Mouse (Mus musculus) liver, embryonic 16.5 days (tissue): ENCODE data around the gene Dcaf8. TPM values are rescaled to one million over a fixed set of nuclear protein-coding genes. Genes with fewer than 3 reads are reported as not detected.

ENCODE experiments used
- ATAC-seq: fragments of 200-750 bp; cut with Nextera tagmentation; 2 replicates; pipeline ENCODE4 v1.8.0; 2017; ENCODE audit warnings: low read depth, mild to moderate bottlenecking, moderate number of reproducible peaks, moderate library complexity
- H3K27ac ChIP-seq: fragments of 300-500 bp; sonication (generic); 2 replicates; pipeline ENCODE4 v1.5.1; 2014; ENCODE audit warnings: mild to moderate bottlenecking, low read length
- H3K27me3 ChIP-seq: fragments of 300-500 bp; sonication (generic); 2 replicates; pipeline ENCODE4 v1.6.1; 2014; ENCODE audit warnings: low read depth, low read length, mixed read lengths; ENCODE audit not compliant: control insufficient read depth, insufficient read depth
- H3K36me3 ChIP-seq: fragments of 300-500 bp; sonication (generic); 2 replicates; pipeline ENCODE4 v1.6.1; 2014; ENCODE audit warnings: mild to moderate bottlenecking; ENCODE audit not compliant: control insufficient read depth, insufficient read depth
- H3K4me1 ChIP-seq: fragments of 300-500 bp; sonication (generic); 2 replicates; pipeline ENCODE4 v1.6.1; 2014; ENCODE audit warnings: low read depth, low read length, mixed read lengths; ENCODE audit not compliant: control insufficient read depth
- H3K4me2 ChIP-seq: fragments of 300-500 bp; sonication (generic); 2 replicates; pipeline ENCODE4 v1.6.1; 2014; ENCODE audit warnings: low read depth, low read length, mixed read lengths
- H3K4me3 ChIP-seq: fragments of 300-500 bp; sonication (generic); 2 replicates; pipeline ENCODE4 v1.5.1; 2014; ENCODE audit warnings: low read depth, mild to moderate bottlenecking, low read length
- H3K9ac ChIP-seq: fragments of 300-500 bp; sonication (generic); 2 replicates; pipeline ENCODE4 v1.6.1; 2014; ENCODE audit warnings: low read depth, low read length
- H3K9me3 ChIP-seq: fragments of 300-500 bp; sonication (generic); replicated peaks from 2 replicates; pipeline ENCODE4 v1.6.1; 2016; ENCODE audit warnings: low read length; ENCODE audit not compliant: control insufficient read depth
- WGBS: fragments of 180-500 bp; shearing (Covaris S2); extraction: QIAGEN DNeasy Blood & Tissue Kit; methylation state at CpG from one replicate; pipeline ENCODE4 v1.1.7; 2014; ENCODE audit not compliant: insufficient replicate concordance; 5-methylcytosine and 5-hydroxymethylcytosine counted together
- polyA plus RNA-seq: library from polyadenylated mRNA; unstranded; fragments of >200 nt; fragmentation: Nextera tagmentation; extraction: Ambion mirVana; gene quantifications from 2 replicates; pipeline ENCODE4 v1.2.1, GENCODE M21; 2015

Gene Dcaf8
- 61.2 and 61.3 TPM in 2 replicates for polyA plus RNA-seq

DNA sequence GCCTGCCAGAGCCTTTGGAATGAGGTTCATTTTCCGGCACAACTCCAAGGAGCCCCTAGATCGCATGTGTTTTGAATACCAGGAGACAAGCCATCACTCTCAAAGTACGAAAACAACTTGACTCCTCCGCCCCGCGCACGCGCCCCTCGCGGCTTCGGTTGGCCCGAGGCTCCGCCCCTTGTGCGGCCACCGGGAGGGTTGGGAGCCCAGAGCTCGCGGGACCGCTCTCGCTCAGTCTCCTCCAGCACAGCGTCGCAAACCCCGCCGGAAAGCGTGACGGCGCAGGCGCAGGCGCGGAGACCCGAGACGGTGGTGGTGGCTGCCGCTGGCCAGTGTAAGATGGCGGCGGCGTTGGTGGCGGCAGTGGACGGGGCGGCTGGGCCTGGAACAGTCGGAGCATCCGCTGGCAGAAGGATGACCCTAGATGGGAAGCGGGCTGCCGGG is at the start of gene Dcaf8:
Dcaf8 (plus strand) TSS at position 250 of the 444 bp plus-strand sequence.
- Histone ChIP-seq H3K27ac (peak within 1 kb of the TSS; percentile 97), H3K9me3 (no peaks in the 10 kb centered on the region), H3K36me3 (peaks cover 16% of the 10 kb centered on the region; the same call in 1 of the 2 replicates), H3K4me3 (peak within 1 kb of the TSS; percentile 92), H3K4me2 (peak within 1 kb of the TSS; percentile 81), H3K27me3 (no peaks in the 10 kb centered on the region), H3K4me1 (peaks cover 16% of the 10 kb centered on the region), H3K9ac (peak within 1 kb of the TSS; percentile 99)
- ATAC-seq = peak; percentile 97
- WGBS = under 1% methylated on average over 42 of the region's 42 CpGs

- Histone ChIP-seq H3K27me3 (no peaks in the 10 kb centered on the region), H3K9me3 (no peaks in the 10 kb centered on the region), H3K4me1 (no peaks in the 10 kb centered on the region), H3K36me3 (peaks cover 39% of the 10 kb centered on the region), H3K4me3 (no peak overlapping the region), H3K27ac (no peak overlapping the region), H3K9ac (no peak overlapping the region), H3K4me2 (no peak overlapping the region)
- no peak for ATAC-seq
- 78% methylated on average over 6 of the region's 6 CpGs for WGBS
Measured at GRCm38 (mm10) chr1:172099325-172100033, 48.4 kb upstream of the Dcaf8 start.

GRCm38 (mm10) chr1:172103619-172104018 is 44.3 kb upstream of the Dcaf8 start:
- no peaks in the 10 kb centered on the region for H3K4me1 ChIP-seq
- H3K9ac ChIP-seq = no peak overlapping the region
- no peak for ATAC-seq
- H3K27me3 ChIP-seq = no peaks in the 10 kb centered on the region
- peaks cover 56% of the 10 kb centered on the region for H3K36me3 ChIP-seq
- 80% methylated on average over 4 of the region's 4 CpGs for WGBS
- no peak overlapping the region for H3K27ac ChIP-seq
- no peak overlapping the region for H3K4me2 ChIP-seq
- no peak overlapping the region for H3K4me3 ChIP-seq
- H3K9me3 ChIP-seq = no peaks in the 10 kb centered on the region

- H3K27ac ChIP-seq = no peak overlapping the region
- H3K4me2 ChIP-seq = no peak overlapping the region
- no peak overlapping the region for H3K9ac ChIP-seq
- H3K9me3 ChIP-seq = no peaks in the 10 kb centered on the region
- H3K27me3 ChIP-seq = no peaks in the 10 kb centered on the region
- H3K36me3 ChIP-seq = peaks cover 61% of the 10 kb centered on the region
- no peak for ATAC-seq
- 80% methylated on average over 11 of the region's 11 CpGs for WGBS
- no peak overlapping the region for H3K4me3 ChIP-seq
- no peaks in the 10 kb centered on the region for H3K4me1 ChIP-seq
Measured at GRCm38 (mm10) chr1:172105101-172105500, 42.8 kb upstream of the Dcaf8 start.

- Histone ChIP-seq H3K9me3 (no peaks in the 10 kb centered on the region), H3K4me2 (no peak overlapping the region), H3K9ac (no peak overlapping the region), H3K27ac (no peak overlapping the region), H3K4me3 (no peak overlapping the region), H3K27me3 (no peaks in the 10 kb centered on the region), H3K36me3 (peaks cover 63% of the 10 kb centered on the region), H3K4me1 (no peaks in the 10 kb centered on the region)
- ATAC-seq = no peak
- WGBS = 82% methylated on average over 10 of the region's 10 CpGs
Measured at GRCm38 (mm10) chr1:172107777-172108477, 40.0 kb upstream of the Dcaf8 start.

DNA sequence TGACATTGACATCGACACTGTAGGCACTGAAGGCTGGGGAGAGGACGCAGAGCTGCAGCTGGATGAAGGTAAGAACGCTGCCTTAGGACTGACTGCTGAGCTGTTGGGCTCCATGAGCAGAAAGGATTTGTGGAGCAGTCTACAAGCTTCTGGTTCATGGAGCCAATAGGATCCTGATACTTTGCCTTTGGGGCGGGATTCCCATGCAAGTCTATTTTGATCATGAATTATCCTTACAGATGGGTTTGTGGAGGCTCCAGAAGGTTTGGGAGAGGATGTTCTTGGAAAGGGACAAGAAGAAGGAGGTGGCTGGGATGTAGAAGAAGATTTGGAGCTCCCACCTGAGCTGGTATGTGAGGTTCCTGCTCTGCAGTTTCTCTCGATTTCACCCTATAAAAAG is 30.9 kb upstream of the Dcaf8 start:
- Histone ChIP-seq H3K4me1 (no peaks in the 10 kb centered on the region), H3K9ac (no peak overlapping the region), H3K4me2 (no peak overlapping the region), H3K27ac (no peak overlapping the region), H3K36me3 (peaks cover 78% of the 10 kb centered on the region), H3K4me3 (no peak overlapping the region), H3K9me3 (no peaks in the 10 kb centered on the region), H3K27me3 (no peaks in the 10 kb centered on the region)
- ATAC-seq = no peak
- WGBS = 84% methylated on average over 5 of the region's 5 CpGs

DNA sequence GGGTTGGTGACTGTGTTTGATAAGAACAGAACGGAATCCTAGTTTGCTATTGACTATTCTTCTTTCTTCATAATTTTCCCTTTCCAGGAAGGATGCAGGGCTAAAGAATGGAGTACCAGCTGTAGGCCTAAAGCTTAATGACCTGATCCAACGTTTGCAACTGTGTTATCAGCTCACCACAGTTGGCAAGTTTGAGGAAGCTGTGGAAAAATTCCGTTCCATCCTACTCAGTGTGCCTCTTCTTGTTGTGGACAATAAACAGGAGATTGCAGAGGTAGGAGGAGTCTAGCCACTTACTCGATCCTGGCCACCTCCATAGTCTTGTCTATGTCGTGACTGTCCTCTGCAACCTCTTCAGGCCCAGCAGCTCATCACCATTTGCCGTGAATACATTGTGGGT is 28.8 kb upstream of the Dcaf8 start:
- Histone ChIP-seq H3K27me3 (no peaks in the 10 kb centered on the region), H3K36me3 (peaks cover 63% of the 10 kb centered on the region), H3K9me3 (no peaks in the 10 kb centered on the region), H3K4me1 (no peaks in the 10 kb centered on the region), H3K4me3 (no peak overlapping the region), H3K9ac (no peak overlapping the region), H3K27ac (no peak overlapping the region), H3K4me2 (no peak overlapping the region)
- 57% methylated on average over 6 of the region's 6 CpGs for WGBS
- ATAC-seq = no peak

GRCm38 (mm10) chr1:172119720-172120119 is 28.2 kb upstream of the Dcaf8 start:
- Histone ChIP-seq H3K27ac (no peak overlapping the region), H3K36me3 (peaks cover 58% of the 10 kb centered on the region), H3K9ac (no peak overlapping the region), H3K27me3 (no peaks in the 10 kb centered on the region), H3K4me3 (no peak overlapping the region), H3K4me2 (no peak overlapping the region), H3K9me3 (no peaks in the 10 kb centered on the region), H3K4me1 (no peaks in the 10 kb centered on the region)
- WGBS = 48% methylated on average over 3 of the region's 3 CpGs
- 0 out of 2 replicates have a peak, but pooled peaks have one; percentile 13 for ATAC-seq

DNA sequence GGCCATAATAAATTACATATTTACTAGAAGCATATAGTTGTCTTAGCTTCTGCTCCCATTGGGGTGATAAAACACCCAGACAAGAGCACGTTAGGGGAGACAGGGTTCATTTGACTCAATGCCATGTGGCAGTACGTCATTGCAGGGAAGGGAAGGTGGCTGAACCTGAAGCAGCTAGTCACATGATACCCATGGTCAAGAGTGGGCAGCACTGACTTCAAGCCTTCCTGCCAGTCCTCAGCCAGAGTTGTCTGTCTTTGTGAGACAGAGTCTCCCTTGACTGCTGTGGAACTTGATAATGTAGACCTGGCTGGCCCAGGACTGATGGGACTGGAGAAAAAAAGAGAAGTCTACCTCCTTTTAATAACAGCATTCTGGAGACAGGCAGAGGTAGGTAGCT is 25.2 kb upstream of the Dcaf8 start:
- Histone ChIP-seq H3K4me1 (peaks cover 11% of the 10 kb centered on the region), H3K36me3 (peaks cover 37% of the 10 kb centered on the region), H3K27me3 (no peaks in the 10 kb centered on the region), H3K9ac (no peak overlapping the region), H3K27ac (no peak overlapping the region), H3K4me2 (no peak overlapping the region), H3K4me3 (no peak overlapping the region), H3K9me3 (no peaks in the 10 kb centered on the region)
- no peak for ATAC-seq
- 85% methylated on average over 2 of the region's 2 CpGs for WGBS
